Mouse (Mus musculus) right cerebral cortex, postnatal 4 days (tissue): ENCODE measurements around the gene Heyl.
"Not testable (repeated sequence)": the region's sequence is repeated elsewhere in the genome, so short reads cannot be mapped to it uniquely, and the experiment has no call there.

Experiments
- DNase-seq: peaks from one replicate; pipeline ENCODE4 v3.0.0-alpha.2; 2022

Gene Heyl

DNA sequence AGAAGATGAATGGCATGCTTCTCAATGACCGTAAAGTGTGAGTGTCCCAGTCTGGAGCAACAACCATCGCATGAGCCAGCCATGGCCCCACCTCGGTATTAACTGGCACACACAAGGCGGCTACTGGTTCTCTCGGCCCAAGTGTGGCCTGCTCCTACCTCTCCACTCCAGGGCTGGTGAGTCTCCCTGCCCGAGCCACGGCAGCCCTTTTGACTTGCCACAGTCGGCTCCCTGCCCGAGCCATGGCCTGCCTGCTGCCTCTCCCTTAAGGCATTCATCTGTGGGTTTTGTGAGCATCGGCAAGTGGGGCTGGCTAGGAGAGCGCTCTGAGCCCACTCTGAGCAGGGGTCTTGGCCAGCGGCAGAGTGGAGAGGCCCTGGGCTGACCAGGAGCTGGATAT is 55.7 kb downstream of the Heyl start:
- no peak for DNase-seq

DNA sequence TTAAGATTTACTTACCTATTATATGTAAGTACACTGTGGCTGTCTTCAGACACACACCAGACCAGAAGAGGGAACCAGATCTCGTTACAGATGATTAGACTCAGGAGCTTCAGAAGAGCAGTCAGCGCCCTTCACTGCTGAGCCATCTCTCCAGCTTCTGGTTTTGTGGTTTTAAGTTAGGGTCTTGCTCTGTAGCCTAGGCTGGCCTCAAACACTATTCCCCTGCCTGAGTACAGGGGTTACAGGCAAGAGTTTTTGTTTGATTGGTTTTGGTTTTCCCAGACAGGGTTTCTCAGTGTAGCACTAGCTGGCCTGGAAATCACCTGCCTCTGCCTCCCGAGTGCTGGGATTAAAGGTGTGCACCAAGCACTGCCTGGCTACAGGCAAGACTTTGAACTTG is 59.0 kb downstream of the Heyl start:
- DNase-seq: no peak

DNA sequence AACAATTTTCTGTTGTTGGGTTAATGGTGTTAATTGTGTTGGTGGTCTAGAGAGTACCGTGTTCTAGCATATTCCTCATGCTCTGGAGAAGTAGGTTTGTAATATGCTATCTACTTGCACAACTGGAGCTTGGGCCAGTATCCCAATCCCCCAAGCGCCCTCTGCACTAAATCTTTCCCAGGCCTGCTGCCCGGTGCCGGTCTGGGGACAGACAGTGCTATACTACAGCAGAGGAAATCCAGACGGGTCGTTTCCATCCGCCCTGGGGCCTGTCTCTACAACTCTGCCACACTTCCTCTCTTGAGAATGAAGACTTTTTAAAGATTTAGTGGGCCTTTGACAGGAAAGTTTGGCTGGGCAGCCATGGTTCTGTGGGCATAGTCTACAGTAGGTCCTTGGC is 59.6 kb downstream of the Heyl start:
- no peak for DNase-seq

DNA sequence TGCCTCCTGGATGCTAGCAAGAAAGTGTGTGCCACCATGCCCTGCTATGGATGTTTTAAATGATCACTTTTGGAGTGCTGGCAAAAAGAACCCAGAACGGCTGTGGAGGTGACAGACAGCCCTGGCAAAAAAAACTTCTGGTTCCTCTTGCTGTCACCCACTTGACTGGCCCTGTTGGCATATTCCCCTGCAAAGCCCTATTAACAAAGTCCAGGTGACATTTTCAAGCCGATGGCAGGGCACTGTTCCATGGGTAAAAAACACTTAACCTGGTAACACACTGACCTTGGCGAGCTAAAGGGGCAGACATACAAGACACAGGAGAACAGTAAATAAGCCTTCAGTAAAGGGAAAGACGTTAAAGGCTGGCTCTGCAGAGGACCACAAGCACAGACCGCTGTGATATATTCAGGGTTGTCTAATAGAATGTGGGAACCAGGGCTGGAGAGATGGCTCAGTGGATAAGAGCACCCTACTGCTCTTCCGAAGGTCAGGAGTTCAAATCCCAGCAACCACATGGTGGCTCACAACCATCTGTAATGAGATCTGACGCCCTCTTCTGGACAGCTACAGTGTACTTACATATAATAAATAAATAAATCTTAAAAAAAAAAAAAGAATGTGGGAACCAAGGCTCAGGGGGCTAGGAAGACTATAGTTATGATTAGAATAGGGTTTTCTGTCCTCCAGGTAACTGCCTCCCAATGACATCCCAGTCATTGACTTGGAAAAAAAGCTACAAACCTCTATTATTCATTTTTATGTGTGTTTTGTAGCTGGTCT is 60.5 kb downstream of the Heyl start:
- no peak for DNase-seq

DNA sequence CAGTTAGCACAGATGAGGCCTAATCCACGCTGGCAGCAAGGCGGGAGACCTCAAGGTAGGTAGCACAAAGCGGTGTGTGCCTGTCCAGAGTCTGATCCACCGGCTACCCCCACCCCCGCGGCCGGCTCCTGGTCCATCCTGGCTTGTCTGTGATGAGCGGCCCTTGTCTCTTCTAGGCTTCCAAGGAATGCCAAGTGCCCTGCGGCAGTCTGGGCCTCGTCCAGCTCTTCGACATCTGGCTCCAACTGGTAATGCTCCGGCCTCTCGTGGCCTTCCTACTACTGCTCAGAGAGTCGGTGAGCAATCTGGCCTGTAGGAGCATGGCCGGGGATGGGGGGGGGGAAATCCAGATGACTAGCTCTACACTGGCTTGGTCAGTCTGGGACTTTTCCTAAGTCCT is 61.7 kb downstream of the Heyl start:
- not testable (repeated sequence) for DNase-seq

DNA sequence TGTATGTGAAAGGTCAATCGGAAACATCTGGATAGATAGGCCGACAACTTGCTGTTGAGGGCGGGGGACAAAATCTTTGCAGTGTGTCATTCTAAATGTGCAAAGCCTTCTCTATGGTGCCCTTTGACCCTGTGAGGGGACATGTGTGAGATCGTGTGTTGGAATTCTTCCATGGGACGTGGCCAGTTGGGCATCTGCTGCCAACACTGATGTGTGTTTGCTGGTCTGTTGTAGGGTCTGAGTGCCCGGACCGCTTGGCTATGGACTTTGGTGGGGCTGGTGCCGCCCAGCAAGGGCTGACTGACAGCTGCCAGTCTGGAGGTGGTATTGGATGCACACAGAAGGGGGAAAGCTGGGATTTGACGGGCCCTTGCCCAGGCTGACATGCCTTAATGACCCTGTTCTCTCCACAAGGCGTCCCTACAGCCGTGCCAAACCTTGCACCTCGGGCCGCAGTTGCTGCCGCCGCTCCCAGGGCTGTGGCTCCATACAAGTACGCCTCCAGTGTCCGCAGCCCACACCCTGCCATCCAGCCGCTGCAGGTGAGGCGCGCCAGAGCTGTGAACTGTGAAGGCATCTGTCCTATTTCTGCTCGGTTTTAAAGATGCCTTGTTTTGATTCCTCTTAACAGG is 62.3 kb downstream of the Heyl start:
- DNase-seq: no peak

DNA sequence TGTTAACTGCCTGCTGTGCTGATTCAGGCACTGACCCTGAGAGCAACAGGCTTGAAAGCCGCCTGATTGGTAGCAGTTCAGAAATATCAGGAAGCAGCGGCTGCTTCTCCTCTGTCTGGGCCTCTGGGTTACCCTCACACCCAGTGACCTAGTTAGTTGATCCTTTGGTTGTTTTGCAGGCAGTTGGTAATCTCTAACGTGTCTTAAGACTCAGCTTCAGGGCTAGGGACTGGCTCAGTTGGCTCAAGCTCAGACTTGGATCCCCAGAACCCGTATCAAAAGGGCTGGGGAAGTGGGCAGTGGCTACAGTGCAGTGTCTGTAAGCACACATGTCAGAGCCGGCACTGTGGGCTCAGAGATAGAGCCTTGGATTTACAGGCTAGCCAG is 62.8 kb downstream of the Heyl start:
- no peak for DNase-seq

DNA sequence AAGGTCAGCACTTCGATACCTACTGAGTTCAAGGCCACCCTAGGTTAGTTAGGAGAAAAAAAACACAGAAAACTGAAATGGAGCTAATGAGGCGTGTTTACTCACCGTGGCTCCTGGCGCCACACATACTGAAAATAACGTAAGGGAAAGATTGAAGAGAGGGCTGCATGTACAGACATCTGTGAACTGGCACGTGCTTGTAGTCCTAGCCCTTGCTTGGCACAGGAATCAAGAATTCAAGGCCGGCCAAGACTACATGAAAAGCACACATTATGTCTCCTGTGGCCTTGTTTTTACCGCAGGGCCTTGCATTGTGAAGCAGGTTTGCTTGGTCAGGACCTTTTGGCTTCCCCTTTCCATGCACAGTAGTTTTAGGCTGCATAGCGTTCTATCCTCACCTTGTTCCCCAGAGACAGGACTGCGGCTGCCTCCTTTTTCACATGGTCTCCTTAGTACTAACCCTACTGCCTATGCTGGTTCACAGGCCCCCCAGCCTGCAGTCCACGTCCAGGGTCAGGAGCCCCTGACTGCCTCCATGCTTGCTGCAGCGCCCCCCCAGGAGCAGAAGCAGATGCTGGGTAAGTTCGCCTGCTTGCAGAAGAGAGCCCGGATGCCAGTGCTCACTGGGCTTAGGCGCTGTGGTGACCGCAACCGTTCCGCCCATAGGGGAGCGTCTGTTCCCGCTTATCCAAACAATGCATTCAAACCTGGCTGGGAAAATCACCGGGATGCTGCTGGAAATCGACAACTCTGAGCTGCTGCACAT is 64.0 kb downstream of the Heyl start:
- DNase-seq: no peak

DNA sequence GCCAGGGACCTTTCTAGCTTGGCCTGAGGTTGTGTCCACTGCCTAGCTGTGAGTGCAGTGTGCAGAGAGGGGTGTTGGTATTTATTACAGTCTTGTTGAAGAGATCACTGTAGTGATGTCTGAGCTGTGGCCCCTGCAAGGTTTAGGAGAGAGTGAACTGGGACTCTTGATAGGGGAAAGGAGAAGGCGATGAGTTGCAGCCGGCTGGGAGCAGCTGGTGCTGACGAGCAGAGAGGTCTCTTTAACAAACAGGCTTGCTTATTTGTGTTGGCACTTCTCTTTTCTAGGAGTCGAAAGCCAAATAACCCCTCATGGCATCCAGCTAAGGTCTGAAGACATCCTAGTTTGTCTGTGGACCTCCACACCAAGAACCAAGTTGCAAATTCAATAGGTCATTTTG is 64.9 kb downstream of the Heyl start:
- no peak for DNase-seq

DNA sequence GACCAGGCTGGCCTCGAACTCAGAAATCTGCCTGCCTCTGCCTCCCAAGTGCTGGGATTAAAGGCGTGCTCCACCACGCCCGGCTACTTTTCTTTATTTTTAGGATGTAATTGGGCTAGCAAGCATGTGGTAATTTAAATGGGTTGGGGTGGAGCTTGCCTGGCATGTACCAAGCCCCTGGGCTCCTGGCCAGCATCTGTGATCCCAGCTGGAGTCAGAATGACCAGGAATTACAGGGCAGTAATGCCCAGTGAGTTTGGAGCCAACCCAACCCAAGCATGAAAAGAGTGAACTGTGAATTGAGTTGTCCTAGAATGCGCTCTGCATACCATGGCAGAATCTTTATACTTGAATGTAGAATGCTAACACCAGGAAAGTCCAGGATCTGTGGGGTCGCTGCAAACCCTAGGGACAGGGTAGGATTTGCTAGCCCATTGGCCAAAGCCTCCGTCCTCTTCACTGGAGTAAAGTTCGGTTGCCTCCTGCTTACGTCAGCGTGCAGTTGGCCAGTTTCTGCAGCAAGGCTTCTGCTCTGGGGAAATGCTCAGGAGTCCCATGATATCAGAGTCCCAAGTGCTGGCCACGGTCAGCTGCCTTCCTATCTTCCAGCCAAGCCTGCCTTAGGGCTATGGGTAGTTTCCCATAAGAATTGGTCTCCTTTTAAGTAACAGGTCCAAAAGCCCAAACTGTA is 65.8 kb downstream of the Heyl start:
- peak; percentile 44 for DNase-seq
